Mouse (Mus musculus) thymus, postnatal 36 days (tissue): ENCODE measurements around the gene Syne1.

Experiments used
- DNase-seq, 2 experiments: peaks; one replicate each; pipeline ENCODE4 v3.0.0; 2022; ENCODE audit warnings: mixed read lengths in 2 of 2

Gene Syne1

DNA sequence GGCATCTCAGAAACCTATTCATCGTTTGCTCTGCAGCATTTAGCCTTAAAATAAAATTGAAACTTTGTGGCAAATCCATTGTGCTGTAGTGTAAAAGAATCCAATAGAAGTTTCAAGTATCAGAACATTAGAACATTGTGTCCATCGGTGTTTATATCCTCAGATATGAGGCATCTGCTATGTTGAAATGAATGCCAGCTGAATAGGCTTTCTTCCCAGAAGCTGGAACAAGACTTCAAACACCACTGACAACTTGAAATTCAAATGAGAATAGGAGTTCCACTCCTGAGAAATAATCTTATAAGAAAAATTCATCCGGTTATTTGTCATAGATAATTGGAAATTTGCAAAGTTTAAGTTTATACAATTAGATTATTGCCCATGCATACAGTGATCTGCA is 135.6 kb downstream of the Syne1 start:
- DNase-seq, result no peak

GRCm38 (mm10) chr10:5384131-5384776 is 167.0 kb downstream of the Syne1 start:
- peak; percentile 77 to 89 for DNase-seq

GRCm38 (mm10) chr10:5381536-5381935 is 169.7 kb downstream of the Syne1 start:
- DNase-seq, result no peak

GRCm38 (mm10) chr10:5378969-5379368 is 172.3 kb downstream of the Syne1 start:
- DNase-seq, result no peak

- DNase-seq, result no peak
Observed at GRCm38 (mm10) chr10:5369599-5369998, 181.7 kb downstream of the Syne1 start.

GRCm38 (mm10) chr10:5368266-5368665 is 183.0 kb downstream of the Syne1 start:
- DNase-seq, result no peak

GRCm38 (mm10) chr10:5367465-5368011 is 183.7 kb downstream of the Syne1 start:
- DNase-seq, result no peak

GRCm38 (mm10) chr10:5360560-5360959 is 190.7 kb downstream of the Syne1 start:
- DNase-seq, result no peak

- no peak for DNase-seq
Observed at GRCm38 (mm10) chr10:5356614-5357013, 194.7 kb downstream of the Syne1 start.

DNA sequence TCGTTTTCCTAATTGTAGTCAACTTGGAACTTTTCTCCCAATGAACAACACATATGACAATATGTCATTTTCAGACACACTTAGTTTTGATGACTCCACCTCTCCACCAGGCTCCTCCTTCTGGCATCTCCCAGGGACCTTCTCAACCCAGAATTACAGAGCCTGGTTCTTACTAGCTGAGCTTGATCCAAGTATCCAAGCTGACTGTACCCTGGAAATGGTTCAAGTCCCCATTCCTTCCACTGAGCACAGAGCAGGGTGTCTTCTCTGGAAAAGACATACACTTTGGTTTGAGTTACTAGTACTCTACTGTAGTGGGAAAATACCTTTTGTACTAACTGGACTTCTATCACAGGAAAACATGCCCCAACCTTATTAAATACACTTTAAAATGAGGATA is 197.9 kb downstream of the Syne1 start:
- no peak for DNase-seq

DNA sequence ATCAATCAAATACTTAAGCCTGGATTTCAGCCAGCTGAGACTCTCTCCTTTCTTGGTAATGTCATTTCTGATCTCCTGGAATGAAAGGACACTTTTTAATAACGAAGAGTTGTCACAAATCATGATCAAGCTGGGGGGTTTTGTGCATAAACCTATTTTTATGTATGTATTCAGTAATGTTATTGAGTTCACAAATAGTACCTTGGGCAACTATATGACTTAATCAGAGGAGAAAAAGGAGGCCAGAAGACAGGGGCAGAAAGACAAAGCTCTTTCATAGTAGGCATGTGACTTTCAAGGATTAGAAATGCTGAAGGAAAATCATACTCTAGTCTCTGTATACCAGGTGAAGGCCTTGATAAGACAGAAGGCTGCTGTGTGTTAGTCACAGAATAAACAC is 204.4 kb downstream of the Syne1 start:
- DNase-seq, result no peak

DNA sequence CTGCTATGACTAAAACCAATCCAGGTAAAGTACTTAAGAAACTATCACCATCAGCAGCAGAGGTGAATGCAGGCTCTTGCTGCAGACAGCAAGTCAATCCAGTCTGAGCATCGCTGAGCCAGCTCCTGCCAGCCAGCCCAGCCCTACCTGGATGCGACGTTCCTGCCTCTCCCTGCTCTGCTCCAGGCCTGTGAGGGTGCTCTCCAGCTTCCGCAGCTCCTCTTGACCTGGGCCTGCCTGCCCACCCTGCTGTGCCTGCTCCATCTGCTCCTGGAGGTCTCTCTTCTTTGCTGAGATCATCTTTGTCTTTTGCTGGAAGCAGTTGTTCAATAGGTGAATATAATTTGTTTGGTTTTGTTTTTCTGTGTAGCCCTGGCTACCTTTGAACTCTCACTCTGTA is 208.1 kb downstream of the Syne1 start:
- DNase-seq, result no peak

DNA sequence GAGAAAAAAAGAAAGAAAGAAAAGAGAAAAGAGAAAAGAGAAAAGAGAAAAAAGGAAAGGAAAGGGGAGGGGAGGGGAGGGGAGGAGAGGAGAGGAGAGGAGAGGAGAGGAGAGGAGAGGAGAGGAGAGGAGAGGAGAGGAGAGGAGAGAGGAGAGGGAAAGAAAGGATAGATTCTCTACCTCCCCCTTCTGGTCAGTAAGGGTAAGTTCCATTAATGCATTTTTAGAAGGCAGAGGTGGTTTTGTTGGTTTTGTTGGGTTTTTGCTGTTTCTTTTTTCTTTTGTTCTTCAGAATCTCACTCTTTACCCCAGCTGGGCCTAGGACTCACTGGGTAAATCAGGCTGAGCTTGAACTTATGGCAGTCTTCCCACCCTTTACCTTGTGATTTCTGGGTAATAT is 214.9 kb downstream of the Syne1 start:
- no peak for DNase-seq

DNA sequence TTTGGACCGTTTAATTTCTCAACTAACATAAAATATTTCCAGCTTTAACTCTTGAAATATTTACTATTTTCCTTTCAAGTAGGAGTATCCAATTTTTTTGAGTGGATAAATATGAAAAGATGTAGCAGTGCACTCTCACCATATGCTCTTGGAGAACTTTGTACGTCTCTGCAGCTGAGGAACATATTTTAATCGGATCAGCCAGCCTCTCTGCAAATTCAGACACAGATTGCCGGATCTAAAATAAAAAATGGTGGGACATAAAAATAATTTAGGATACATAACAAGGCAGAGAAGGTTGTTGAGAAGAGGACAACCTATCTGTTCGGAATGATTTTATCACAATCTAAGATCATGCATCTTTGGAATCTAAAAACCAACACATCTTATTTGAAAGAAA is 218.5 kb downstream of the Syne1 start:
- DNase-seq, result no peak

DNA sequence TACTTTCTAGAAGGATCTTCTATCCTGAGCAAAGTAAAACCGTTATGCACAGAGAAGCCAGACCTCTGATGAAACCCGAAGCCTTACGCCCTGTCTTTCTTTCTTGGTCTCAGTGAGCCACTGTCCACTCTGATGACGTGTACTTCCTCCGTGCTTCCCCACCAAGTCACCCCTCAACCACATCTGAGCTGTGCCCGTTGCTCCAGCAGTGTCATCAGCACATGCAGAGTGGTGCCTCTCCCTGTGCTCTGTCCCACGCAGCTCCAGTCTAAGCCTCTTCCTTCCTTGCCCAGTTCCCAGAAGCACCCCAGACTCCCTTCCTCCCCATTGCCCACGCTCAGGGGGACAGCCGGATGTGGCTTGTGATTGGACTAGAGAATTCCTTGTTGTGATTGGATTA is 224.6 kb downstream of the Syne1 start:
- no peak for DNase-seq

- no peak for DNase-seq
Observed at GRCm38 (mm10) chr10:5323741-5324395, 227.4 kb downstream of the Syne1 start.

- peak in 1 of 2 experiments; percentile 15 for DNase-seq
Observed at GRCm38 (mm10) chr10:5322562-5322961, 228.7 kb downstream of the Syne1 start.

- DNase-seq, result peak; percentile 53 to 65
Observed at GRCm38 (mm10) chr10:5317602-5318001, 233.7 kb downstream of the Syne1 start.

DNA sequence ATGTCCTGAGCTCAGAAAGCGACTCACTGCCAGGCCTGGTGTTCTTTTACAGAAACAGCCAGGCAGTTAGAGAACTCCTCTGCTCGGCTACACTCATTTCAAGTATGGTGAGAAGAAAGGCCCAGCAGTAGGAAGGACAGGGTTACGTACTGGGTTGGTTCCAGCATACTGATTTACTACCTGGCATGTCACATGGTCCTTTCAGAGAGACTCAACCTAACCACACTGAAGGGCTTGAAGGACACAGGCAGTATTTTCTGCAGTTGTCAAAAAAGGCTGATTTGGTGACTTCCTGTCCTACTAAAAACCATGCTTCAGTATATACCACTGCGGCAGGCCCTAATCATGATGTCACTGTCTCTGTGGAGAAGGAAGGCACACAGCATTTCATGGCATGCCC is 238.8 kb downstream of the Syne1 start:
- no peak for DNase-seq

GRCm38 (mm10) chr10:5309961-5310713 is 241.1 kb downstream of the Syne1 start:
- peak; percentile 42 to 75 for DNase-seq

GRCm38 (mm10) chr10:5309398-5309797 is 241.9 kb downstream of the Syne1 start:
- DNase-seq, result no peak

DNA sequence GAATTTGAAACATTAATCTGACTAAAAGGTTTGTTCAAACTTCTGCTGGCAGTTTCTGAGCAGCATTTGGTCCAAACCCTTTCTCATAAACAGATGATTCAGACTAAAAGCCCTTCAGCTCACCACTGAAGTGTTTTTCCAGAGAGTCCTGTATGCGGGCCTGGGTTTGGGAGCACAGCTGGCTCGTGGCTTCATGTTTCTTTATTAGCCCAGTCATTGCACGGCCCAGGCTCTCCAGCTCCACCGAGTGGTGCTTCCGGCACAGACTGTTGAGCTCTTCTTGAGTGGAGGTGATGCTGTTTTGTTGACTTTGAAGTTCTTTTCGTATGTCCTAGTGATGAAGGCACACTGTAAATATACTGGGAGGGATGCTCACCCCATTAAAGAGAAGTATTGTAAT is 245.7 kb downstream of the Syne1 start:
- DNase-seq, result no peak

GRCm38 (mm10) chr10:5295291-5295891 is 255.9 kb downstream of the Syne1 start:
- no peak for DNase-seq
